22 mouse cellular contexts compared by ENCODE assay signal in genomic region chr11:34506390-34506789, GRCm38 (mm10).
A peak's percentile ranks its signal among the peaks of the same experiment; 100 is the strongest.
DNase-seq lines count a peak whose midpoint lies in the region; ATAC-seq lines count a peak whose summit lies in the region.
"Had no signal": no experiment of that assay in that cellular context is flagged by ENCODE, and none has a peak within 500 bp of the region (broad histone marks: within the 10 kb centered on the region; RNA-seq: fewer than 3 reads in every experiment).

No protein-coding gene starts in this region.

- DNase-seq in 416B (ENCODE audit: low read depth) = peak; percentile 18
- DNase-seq in A20 (ENCODE audit: low read depth, low spot score) = peak; percentile 38
- peak; percentile 68 for DNase-seq in induced T-regulatory cell, adult 2 months (ENCODE audit: low read depth)
- DNase-seq in ovary, adult 18-20 months (ENCODE audit: low spot score) = no peak
- DNase-seq: adrenal gland, adult 8-10 months; adrenal gland, postnatal 25 days; B cell, adult 2 months; cerebellum, adult 2 months; cerebellum, adult 9-11 months; cerebellum, postnatal 25 days; gastrocnemius, postnatal 25 days; kidney, adult 18-20 months had no signal

- no peaks in the 10 kb centered on the region for H3K27me3 ChIP-seq in forebrain, embryonic 12.5 days
- H3K27me3 ChIP-seq in kidney, embryonic 14.5 days (ENCODE audit: control insufficient read depth, insufficient read depth, low read length) = no peaks in the 10 kb centered on the region
- H3K27me3 ChIP-seq: embryonic facial prominence, embryonic 12.5 days; embryonic facial prominence, embryonic 15.5 days; forebrain, embryonic 15.5 days; hindbrain, embryonic 12.5 days; hindbrain, embryonic 15.5 days had no signal

- H3K9ac ChIP-seq in forebrain, embryonic 12.5 days = no peak overlapping the region
- no peak overlapping the region for H3K9ac ChIP-seq in kidney, embryonic 14.5 days (ENCODE audit: low read depth, low read length)
- H3K9ac ChIP-seq: embryonic facial prominence, embryonic 12.5 days; embryonic facial prominence, embryonic 15.5 days; forebrain, embryonic 15.5 days; hindbrain, embryonic 12.5 days; hindbrain, embryonic 15.5 days had no signal

- no peak overlapping the region for H3K4me2 ChIP-seq in forebrain, embryonic 12.5 days
- H3K4me2 ChIP-seq in kidney, embryonic 14.5 days (replicated peaks; ENCODE audit: low read depth, low read length) = no peak overlapping the region
- H3K4me2 ChIP-seq: embryonic facial prominence, embryonic 12.5 days; embryonic facial prominence, embryonic 15.5 days; forebrain, embryonic 15.5 days; heart, embryonic 11.5 days; hindbrain, embryonic 12.5 days; hindbrain, embryonic 15.5 days had no signal

- H3K4me3 ChIP-seq in forebrain, embryonic 12.5 days (replicated peaks) = no peak overlapping the region
- no peak overlapping the region for H3K4me3 ChIP-seq in kidney, embryonic 14.5 days (ENCODE audit: low read length)
- H3K4me3 ChIP-seq: embryonic facial prominence, embryonic 12.5 days; embryonic facial prominence, embryonic 15.5 days; forebrain, embryonic 15.5 days; hindbrain, embryonic 12.5 days; hindbrain, embryonic 15.5 days had no signal

- no peaks in the 10 kb centered on the region for H3K9me3 ChIP-seq in forebrain, embryonic 12.5 days
- no peaks in the 10 kb centered on the region for H3K9me3 ChIP-seq in kidney, embryonic 14.5 days (ENCODE audit: control insufficient read depth, low read length)
- H3K9me3 ChIP-seq: embryonic facial prominence, embryonic 12.5 days; embryonic facial prominence, embryonic 15.5 days; forebrain, embryonic 15.5 days; hindbrain, embryonic 12.5 days; hindbrain, embryonic 15.5 days had no signal

- H3K27ac ChIP-seq in forebrain, embryonic 12.5 days = no peak overlapping the region
- H3K27ac ChIP-seq in kidney, embryonic 14.5 days (ENCODE audit: low read depth, low read length) = no peak overlapping the region
- H3K27ac ChIP-seq: embryonic facial prominence, embryonic 12.5 days; embryonic facial prominence, embryonic 15.5 days; forebrain, embryonic 15.5 days; hindbrain, embryonic 12.5 days; hindbrain, embryonic 15.5 days had no signal

- 95% methylated on average over 1 of the region's 1 CpGs for WGBS in forebrain, embryonic 12.5 days
- 69% methylated on average over 1 of the region's 1 CpGs for WGBS in kidney, embryonic 14.5 days

- no peaks in the 10 kb centered on the region for H3K36me3 ChIP-seq in forebrain, embryonic 12.5 days (replicated peaks)
- no peaks in the 10 kb centered on the region for H3K36me3 ChIP-seq in kidney, embryonic 14.5 days (ENCODE audit: control insufficient read depth, insufficient read depth, low read length)
- H3K36me3 ChIP-seq: embryonic facial prominence, embryonic 12.5 days; embryonic facial prominence, embryonic 15.5 days; forebrain, embryonic 15.5 days; hindbrain, embryonic 12.5 days; hindbrain, embryonic 15.5 days had no signal

- no peaks in the 10 kb centered on the region for H3K4me1 ChIP-seq in forebrain, embryonic 12.5 days
- no peaks in the 10 kb centered on the region for H3K4me1 ChIP-seq in kidney, embryonic 14.5 days (ENCODE audit: control insufficient read depth, insufficient read depth, low read length)
- H3K4me1 ChIP-seq: embryonic facial prominence, embryonic 12.5 days; embryonic facial prominence, embryonic 15.5 days; forebrain, embryonic 15.5 days; hindbrain, embryonic 12.5 days; hindbrain, embryonic 15.5 days had no signal

- ATAC-seq in CD4-positive, CD25-positive, alpha-beta regulatory T cell, adult 4 months = peak; percentile 80
- no peak for ATAC-seq in forebrain, embryonic 12.5 days (ENCODE audit: low FRiP score)
- ATAC-seq in kidney, embryonic 14.5 days (ENCODE audit: low FRiP score, low TSS enrichment) = no peak
- ATAC-seq: forebrain, embryonic 15.5 days; intestine, embryonic 16.5 days had no signal
